Mouse (Mus musculus) olfactory bulb, adult 2 months (tissue): Measurements from ENCODE around the gene Adk.

Source experiments
- CTCF ChIP-seq: fragments of 200-500 bp; IDR thresholded peaks from 2 replicates; pipeline ENCODE4 v1.5.1; 2012; ENCODE audit warnings: low read depth, mild to moderate bottlenecking, low read length, moderate library complexity; ENCODE audit not compliant: insufficient read depth
- POLR2A ChIP-seq: fragments of 200-500 bp; IDR thresholded peaks from 2 replicates; pipeline ENCODE4 v1.6.1; 2012; ENCODE audit warnings: mild to moderate bottlenecking, low read depth, low read length, moderate library complexity; ENCODE audit not compliant: insufficient read depth

GRCm38 (mm10) chr14:21077939-21078338 lies 25.6 kb downstream of the Adk start:
- TF ChIP-seq POLR2A (no peak), CTCF (no peak)
